In the genomic region with DNA sequence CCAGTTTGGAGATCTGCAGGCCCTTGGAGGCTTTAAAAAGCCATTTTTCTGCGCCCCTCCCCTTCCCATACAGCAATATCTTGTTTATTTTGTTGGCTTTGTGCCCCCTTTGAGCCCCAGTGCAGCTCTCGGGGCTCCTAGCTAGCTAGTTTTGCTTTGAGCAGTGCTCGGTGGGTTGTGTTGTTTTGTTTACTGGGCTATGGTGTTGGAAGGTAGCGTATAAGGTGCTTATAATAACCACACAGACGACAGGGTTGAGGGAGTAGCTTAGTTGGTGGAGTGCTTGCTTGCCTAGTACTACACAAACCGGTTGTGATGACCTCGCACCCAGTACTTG, we compare ENCODE assay signal across 8 mouse cellular contexts. TPM values are rescaled to one million over a fixed set of nuclear protein-coding genes. Genes with fewer than 3 reads are reported as not detected.
A peak's percentile ranks its signal among the peaks of the same experiment; 100 is the strongest.
DNase-seq lines count a peak whose midpoint lies in the region; ATAC-seq and TF ChIP-seq lines count a peak whose summit lies in the region.

No protein-coding gene starts in this region.

- TF ChIP-seq POLR2A in cortical plate, adult 2 months (IDR thresholded peaks at IDR 0.05; ENCODE audit: extremely low read depth, insufficient read depth, low read length): no peak

- no peaks in the 10 kb centered on the region for H3K27me3 ChIP-seq in lung, embryonic 15.5 days
- no peaks in the 10 kb centered on the region for H3K27me3 ChIP-seq in intestine, embryonic 15.5 days (replicated peaks)
- H3K27me3 ChIP-seq in neural tube, embryonic 12.5 days (replicated peaks): no peaks in the 10 kb centered on the region

- peak overlapping the region; percentile 86 for H3K27ac ChIP-seq in lung, embryonic 15.5 days
- no peak overlapping the region for H3K27ac ChIP-seq in cortical plate, adult 2 months (ENCODE audit: insufficient read depth, low read length)
- peak overlapping the region; percentile 53; the same call in 1 of the 2 replicates for H3K27ac ChIP-seq in intestine, embryonic 15.5 days
- H3K27ac ChIP-seq in neural tube, embryonic 12.5 days: no peak overlapping the region

- H3K36me3 ChIP-seq in lung, embryonic 15.5 days: peaks cover 15% of the 10 kb centered on the region
- H3K36me3 ChIP-seq in intestine, embryonic 15.5 days: peaks cover 6% of the 10 kb centered on the region
- peaks cover 19% of the 10 kb centered on the region for H3K36me3 ChIP-seq in neural tube, embryonic 12.5 days

- no peak for ATAC-seq in lung, embryonic 15.5 days (ENCODE audit: borderline replicate concordance, extremely low read depth, low FRiP score, low TSS enrichment)
- peak; percentile 9; the same call in 1 of the 2 replicates for ATAC-seq in intestine, embryonic 15.5 days
- ATAC-seq in neural tube, embryonic 12.5 days (ENCODE audit: low FRiP score, low read depth): 0 out of 2 replicates have a peak, but pooled peaks have one; percentile 6

- no peaks in the 10 kb centered on the region for H3K9me3 ChIP-seq in lung, embryonic 15.5 days
- H3K9me3 ChIP-seq in intestine, embryonic 15.5 days: no peaks in the 10 kb centered on the region
- no peaks in the 10 kb centered on the region for H3K9me3 ChIP-seq in neural tube, embryonic 12.5 days

- no peak for DNase-seq in lung, postnatal 25 days (ENCODE audit: low spot score)
- DNase-seq in urinary bladder, postnatal 25 days (ENCODE audit: low spot score): no peak
- DNase-seq in gastrocnemius, postnatal 14 days: no peak
- DNase-seq in left cerebral cortex, adult 11 months (ENCODE audit: low spot score): no peak

- WGBS in lung, embryonic 15.5 days: 13% methylated on average over 7 of the region's 7 CpGs
- 13% methylated on average over 7 of the region's 7 CpGs for WGBS in intestine, embryonic 15.5 days
- WGBS in neural tube, embryonic 12.5 days: 24% methylated on average over 7 of the region's 7 CpGs

- no peak for TF ChIP-seq CTCF in cortical plate, adult 2 months (IDR thresholded peaks at IDR 0.05; ENCODE audit: extremely low read depth, insufficient read depth, low read length)

- H3K4me1 ChIP-seq in lung, embryonic 15.5 days: peaks cover 16% of the 10 kb centered on the region
- H3K4me1 ChIP-seq in cortical plate, adult 2 months (ENCODE audit: control insufficient read depth, insufficient read depth, low read length): peaks cover 4% of the 10 kb centered on the region; the same call in 1 of the 2 replicates
- H3K4me1 ChIP-seq in intestine, embryonic 15.5 days (replicated peaks): 0 out of 2 replicates have a peak, but pooled peaks cover 3% of the 10 kb centered on the region
- peaks cover 8% of the 10 kb centered on the region; the same call in 1 of the 2 replicates for H3K4me1 ChIP-seq in neural tube, embryonic 12.5 days

- intact Hi-C loops in gastrocnemius, postnatal 14 days (cut with DNase I; ENCODE audit: low total_unique reads): no loop called here

- peak overlapping the region; percentile 68 for H3K4me3 ChIP-seq in lung, embryonic 15.5 days
- H3K4me3 ChIP-seq in cortical plate, adult 2 months (ENCODE audit: insufficient read depth, low read length): peak overlapping the region; percentile 92
- H3K4me3 ChIP-seq in intestine, embryonic 15.5 days (replicated peaks): peak overlapping the region; percentile 81
- peak overlapping the region; percentile 81 for H3K4me3 ChIP-seq in neural tube, embryonic 12.5 days

- peak overlapping the region; percentile 88 for H3K9ac ChIP-seq in lung, embryonic 15.5 days
- peak overlapping the region; percentile 95 for H3K9ac ChIP-seq in intestine, embryonic 15.5 days
- peak overlapping the region; percentile 84 for H3K9ac ChIP-seq in neural tube, embryonic 12.5 days

- peak overlapping the region; percentile 67 for H3K4me2 ChIP-seq in lung, embryonic 15.5 days
- peak overlapping the region; percentile 73 for H3K4me2 ChIP-seq in intestine, embryonic 15.5 days (replicated peaks)
- H3K4me2 ChIP-seq in neural tube, embryonic 12.5 days (replicated peaks): peak overlapping the region; percentile 89

RNA-seq across cellular contexts. Expression of gene Zfp280b, which starts 0.6 kb away (rescaled TPM):
- polyA plus RNA-seq in lung, embryonic 15.5 days (2015; fragmentation: Nextera tagmentation; extraction: Ambion mirVana): 20.8 and 22.0 TPM in 2 replicates
- 10.2 and 10.7 TPM in 2 replicates for polyA plus RNA-seq in cortical plate, adult 2 months (2012; rRNA removed)
- 18.6 and 18.9 TPM in 2 replicates for polyA plus RNA-seq in intestine, embryonic 15.5 days (2015; fragmentation: Nextera tagmentation; extraction: Ambion mirVana)
- 17.6 and 19.5 TPM in 2 replicates for polyA plus RNA-seq in neural tube, embryonic 12.5 days (2016; fragmentation: Nextera tagmentation; extraction: Ambion mirVana)
- 1 to 10 TPM; 7.5 TPM for total RNA-seq in gastrocnemius, postnatal 14 days (2021)

Comparison
In these comparisons a context has a peak if more than half of its experiments do, and no peak if none do; other contexts are left out.
1. H3K27ac ChIP-seq: peak in lung, embryonic 15.5 days (single experiment) and intestine, embryonic 15.5 days (single experiment); none in cortical plate, adult 2 months (single experiment) and neural tube, embryonic 12.5 days (single experiment).
2. Peak in every context shown above with its lines, with median percentiles within 50 percentile points of each other: H3K4me2 ChIP-seq, H3K4me3 ChIP-seq and H3K9ac ChIP-seq.